Mouse (Mus musculus) heart, postnatal 36 days (tissue): Measurements from ENCODE around the gene Hist1h4i. TPM values are rescaled to one million over a fixed set of nuclear protein-coding genes. Genes with fewer than 3 reads are reported as not detected.
A peak's percentile ranks its signal among the peaks of the same experiment; 100 is the strongest.

ENCODE experiments used
- DNase-seq, 2 experiments: peaks; one replicate each; pipeline ENCODE4 v3.0.0; 2021 to 2022
- intact Hi-C: fragments of 180-260 bp; cut with DNase I; formaldehyde crosslinking; loops from one replicate; pipeline ENCODE4 v1.15.1; 2025
- microRNA-seq, 2 experiments: library from miRNA; unstranded; fragments of <30 nt; microRNA quantifications; one replicate each; pipeline ENCODE4 v1.2.0; 2021; ENCODE audit warnings: borderline number of aligned reads in 2 of 2
- total RNA-seq, 2 experiments: library from RNA; stranded (reverse); gene quantifications; 2 replicates each; pipeline ENCODE4 v1.2.3; 2021

Hist1h4i gene
- total RNA-seq, 2 experiments from 2014 or later, result 15.8 to 18.6 TPM

DNA sequence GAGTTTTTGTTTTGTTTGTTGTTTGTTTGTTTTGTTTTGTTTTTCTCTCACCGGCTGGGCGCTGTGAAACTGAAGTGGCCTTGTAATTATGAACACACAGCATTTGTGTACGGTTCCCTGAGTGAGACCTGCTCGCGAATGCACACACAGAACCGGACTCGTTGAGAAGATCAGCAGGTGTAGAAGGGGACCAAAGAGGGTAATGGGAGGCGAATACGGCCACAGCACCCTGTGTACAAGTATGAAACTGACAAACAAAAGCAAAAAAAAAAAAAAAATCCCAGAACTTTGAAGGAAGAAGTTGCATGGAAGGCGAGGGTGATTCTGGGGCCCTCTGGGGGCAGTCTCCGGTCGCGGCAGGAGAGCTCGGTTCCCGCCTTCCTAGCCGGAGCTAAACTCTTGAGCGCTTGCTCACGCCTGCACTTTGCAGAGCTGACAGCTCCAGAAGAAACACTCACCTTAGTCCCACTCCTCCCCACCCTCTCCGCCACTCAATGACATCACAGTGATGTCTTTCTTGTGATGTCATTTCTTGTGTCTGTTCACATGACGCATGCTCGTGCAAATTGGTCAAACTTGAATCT lies 45.7 kb downstream of the Hist1h4i start:
- peak in 1 of 2 experiments; percentile 47 for DNase-seq
- intact Hi-C loops, result loop anchor here (2.0 kb wide), 2 partner anchors 19 to 21 kb away; no protein-coding TSS in a partner anchor

DNA sequence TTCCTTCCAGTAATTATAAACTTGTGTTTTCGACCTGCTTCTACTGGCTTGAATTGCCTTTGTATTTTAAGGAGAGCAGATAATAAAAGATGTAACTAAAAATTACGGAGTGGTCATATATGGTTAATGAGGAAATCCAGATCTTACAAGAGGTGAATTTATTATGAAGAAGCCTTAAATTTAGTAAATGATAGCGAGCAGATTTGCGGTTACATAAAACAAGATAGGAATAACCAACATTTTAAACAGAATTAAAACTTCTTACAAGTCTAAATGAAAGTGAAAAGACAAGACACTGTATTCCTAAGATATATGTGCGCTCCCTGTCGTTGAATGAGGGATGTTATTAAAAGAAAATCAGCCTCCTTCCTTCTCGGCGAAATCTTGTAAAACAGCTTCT lies 46.3 kb downstream of the Hist1h4i start:
- DNase-seq, result no peak
- intact Hi-C loops, result loop anchor here (2.0 kb wide), 2 partner anchors 20 kb away; no protein-coding TSS in a partner anchor

DNA sequence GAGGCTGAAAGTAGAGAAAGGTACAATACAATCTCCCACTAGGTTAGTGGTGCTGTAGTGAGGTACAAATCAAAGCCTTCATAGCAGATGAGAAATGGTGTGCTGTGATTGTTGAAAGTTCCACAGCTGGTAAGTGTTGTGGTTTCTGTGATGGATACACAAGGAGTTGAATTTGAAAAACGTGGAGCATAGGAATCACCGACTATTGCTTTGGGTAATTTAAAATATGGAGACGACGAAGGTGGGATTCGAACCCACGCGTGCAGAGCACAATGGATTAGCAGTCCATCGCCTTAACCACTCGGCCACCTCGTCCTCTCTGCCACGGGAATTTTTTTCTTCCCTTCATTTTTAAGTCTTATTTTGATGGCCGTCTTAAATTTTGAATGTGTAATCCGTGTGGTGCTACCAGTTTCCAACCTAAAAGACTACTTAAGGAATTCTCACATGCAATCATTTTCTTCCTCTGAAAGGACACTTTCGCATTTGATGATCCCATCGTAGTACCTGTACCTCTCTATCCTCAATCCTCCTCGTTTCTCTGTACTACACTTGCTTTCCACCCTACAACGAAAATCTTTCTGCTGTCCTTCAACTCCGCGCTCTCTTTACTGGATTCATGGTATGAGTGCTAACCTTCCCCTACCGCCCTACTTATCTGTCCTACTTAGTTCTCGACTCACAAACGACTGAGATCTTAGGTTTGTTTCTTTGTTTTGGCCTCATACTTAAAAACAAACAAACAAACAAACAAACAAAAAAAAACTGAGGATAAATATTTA lies 47.0 kb downstream of the Hist1h4i start:
- intact Hi-C loops, result loop anchor here (2.0 kb wide), 2 partner anchors 19 to 21 kb away; no protein-coding TSS in a partner anchor
- peak; percentile 24 to 40 for DNase-seq

DNA sequence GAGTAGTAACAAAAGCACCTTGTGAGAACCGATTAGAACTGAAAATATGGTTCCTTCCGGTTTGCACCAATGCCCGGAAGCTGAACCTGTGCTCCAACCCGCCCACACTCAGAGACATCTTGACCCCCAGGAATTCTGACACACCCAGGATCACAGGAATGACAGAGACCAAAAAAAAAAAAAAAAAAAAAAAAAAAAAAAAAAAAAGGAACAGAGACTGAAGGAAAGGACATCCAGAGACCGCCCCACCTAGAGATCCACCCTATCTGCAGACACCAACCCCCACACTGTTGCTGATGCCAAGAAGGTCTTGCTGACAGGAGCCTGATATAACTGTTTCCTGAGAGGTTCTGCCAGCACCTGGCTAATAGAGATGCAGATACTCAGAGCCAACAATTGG lies 48.6 kb downstream of the Hist1h4i start:
- DNase-seq, result no peak
- intact Hi-C loops, result no loop called here

Small RNA genes lying within 50 kb of the gene (microRNA-seq; reads per million reads assigned to microRNA genes)
- gene Gm26300 (0 reads per million in 2 experiments), gene Gm44390 (0 reads per million in 2 experiments), gene Gm44486 (0 reads per million in 2 experiments)

Other genes starting within 250 kb of the Hist1h4i start
- 10 to 100 TPM; 35.1 to 36.5 TPM for gene Hist1h2bq, start 231.2 kb downstream of the Hist1h4i start, total RNA-seq
- gene Hist1h2ao, start 230.9 kb downstream of the Hist1h4i start, total RNA-seq, result not detected
- 10 to 100 TPM; 61.3 to 84.6 TPM for gene Hist1h4m, start 229.6 kb downstream of the Hist1h4i start, total RNA-seq
- gene Hist1h4n, start 209.2 kb downstream of the Hist1h4i start, total RNA-seq, result 1 to 10 TPM; 4.7 to 7.4 TPM
- 10 to 100 TPM; 27.2 to 33.8 TPM for gene Hist1h2ap, start 207.9 kb downstream of the Hist1h4i start, total RNA-seq
- gene Hist1h2br, start 207.6 kb downstream of the Hist1h4i start, total RNA-seq, result 10 to 100 TPM; 35.2 to 36.8 TPM
- under 1 TPM; 0.97 to 0.98 TPM for gene Zfp184, start 96.3 kb downstream of the Hist1h4i start, total RNA-seq
- not detected for gene Pom121l2, start 60.2 kb downstream of the Hist1h4i start, total RNA-seq
- not detected for gene Prss16, start 31.6 kb downstream of the Hist1h4i start, total RNA-seq
- gene Hist1h2ah, start 5.8 kb downstream of the Hist1h4i start, total RNA-seq, result 10 to 100 TPM in 1 of 2 experiments, 1 to 10 TPM in 1; 2.3 to 12.5 TPM
- 10 to 100 TPM; 23.3 to 28.1 TPM for gene Hist1h2bk, start 5.5 kb downstream of the Hist1h4i start, total RNA-seq
- 10 to 100 TPM; 10.3 to 10.5 TPM for gene Hist1h2ag, start 1.6 kb upstream of the Hist1h4i start, total RNA-seq
- gene Hist1h2bj, start 1.9 kb upstream of the Hist1h4i start, total RNA-seq, result 1 to 10 TPM; 7.2 to 9.7 TPM
- gene Vmn1r188, start 43.1 kb upstream of the Hist1h4i start, total RNA-seq, result not detected
- not detected for gene Vmn1r189, start 64.5 kb upstream of the Hist1h4i start, total RNA-seq
- not detected for gene Vmn1r191, start 142.6 kb upstream of the Hist1h4i start, total RNA-seq
- gene Vmn1r192, start 149.8 kb upstream of the Hist1h4i start, total RNA-seq, result not detected
- gene Vmn1r193, start 181.8 kb upstream of the Hist1h4i start, total RNA-seq, result not detected
- gene Vmn1r194, start 202.9 kb upstream of the Hist1h4i start, total RNA-seq, result not detected
- not detected for gene Vmn1r195, start 229.2 kb upstream of the Hist1h4i start, total RNA-seq
- not detected for gene Vmn1r196, start 248.6 kb upstream of the Hist1h4i start, total RNA-seq